Mouse (Mus musculus) thymus, postnatal 36 days (tissue): ENCODE results near the gene Plpp2.

Experiments used
- DNase-seq, 2 experiments: peaks; one replicate each; pipeline ENCODE4 v3.0.0; 2022; ENCODE audit warnings: mixed read lengths in 2 of 2

The Plpp2 gene

GRCm38 (mm10) chr10:79533126-79533911 is at the start of gene Plpp2:
Gene Plpp2 (minus strand): TSS chr10:79533796.
- DNase-seq, result peak; percentile 66 to 67

DNA sequence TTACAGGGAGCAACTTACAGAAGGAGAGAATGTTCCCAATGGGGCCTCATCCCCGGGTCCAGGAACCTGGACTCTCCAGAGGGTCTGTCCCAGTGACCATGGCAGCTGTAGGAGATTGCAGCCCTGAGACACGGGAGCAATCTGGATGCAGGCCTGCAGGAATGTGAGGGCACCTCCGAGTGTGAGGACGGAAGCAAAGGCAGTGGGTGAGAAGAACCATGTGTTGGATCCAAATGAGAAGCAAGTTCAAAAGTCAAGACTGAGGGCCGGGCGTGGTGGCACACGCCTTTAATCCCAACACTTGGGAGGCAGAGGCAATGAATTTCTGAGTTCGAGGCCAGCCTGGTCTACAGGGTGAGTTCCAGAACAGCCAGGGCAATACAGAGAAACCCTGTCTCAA is 47.9 kb upstream of the Plpp2 start:
- DNase-seq, result no peak

- DNase-seq, result peak; percentile 36 to 48
Measured at GRCm38 (mm10) chr10:79580811-79581210, 47.2 kb upstream of the Plpp2 start.

DNA sequence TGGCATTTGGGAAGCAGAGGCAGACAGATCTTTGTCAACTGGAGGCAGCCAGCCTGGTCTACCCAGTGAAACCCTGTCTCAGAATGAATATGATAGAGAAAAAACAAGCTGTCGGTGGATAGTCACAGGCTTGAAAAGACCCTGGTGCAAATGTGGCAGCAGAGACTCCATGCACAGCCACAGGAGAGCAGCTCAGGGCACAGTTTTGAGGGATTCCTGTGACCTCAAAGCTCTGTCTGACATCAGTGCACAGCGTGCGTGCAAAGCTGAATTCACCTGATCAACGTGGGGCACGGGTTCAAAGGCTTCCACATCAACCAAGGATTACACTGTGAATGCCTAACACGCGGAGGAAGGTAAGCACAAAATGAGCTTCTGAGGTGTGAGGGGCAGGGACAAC is 46.8 kb upstream of the Plpp2 start:
- no peak for DNase-seq

GRCm38 (mm10) chr10:79579781-79580180 is 46.2 kb upstream of the Plpp2 start:
- no peak for DNase-seq

GRCm38 (mm10) chr10:79578891-79579290 is 45.3 kb upstream of the Plpp2 start:
- DNase-seq, result no peak

DNA sequence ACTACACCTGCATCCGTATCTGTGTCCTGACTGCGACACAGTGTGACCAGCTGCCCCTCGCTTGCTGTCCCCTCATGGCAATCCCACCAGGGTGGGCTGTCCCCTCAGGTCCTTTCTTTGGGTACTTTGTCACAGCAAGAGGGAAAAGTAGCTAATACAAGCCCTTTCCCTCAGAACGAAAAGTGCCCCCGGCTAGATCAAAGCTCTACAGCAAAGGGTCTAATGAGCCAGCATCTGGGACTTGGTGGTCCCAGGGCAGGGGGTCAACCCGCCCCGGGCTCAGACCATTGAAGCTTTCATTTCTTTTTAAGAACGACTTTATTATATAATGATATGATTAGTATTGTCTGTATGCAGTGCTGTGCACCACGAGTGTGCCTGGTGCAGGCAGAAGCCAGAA is 44.7 kb upstream of the Plpp2 start:
- DNase-seq, result no peak

GRCm38 (mm10) chr10:79577376-79577775 is 43.8 kb upstream of the Plpp2 start:
- DNase-seq, result no peak

DNA sequence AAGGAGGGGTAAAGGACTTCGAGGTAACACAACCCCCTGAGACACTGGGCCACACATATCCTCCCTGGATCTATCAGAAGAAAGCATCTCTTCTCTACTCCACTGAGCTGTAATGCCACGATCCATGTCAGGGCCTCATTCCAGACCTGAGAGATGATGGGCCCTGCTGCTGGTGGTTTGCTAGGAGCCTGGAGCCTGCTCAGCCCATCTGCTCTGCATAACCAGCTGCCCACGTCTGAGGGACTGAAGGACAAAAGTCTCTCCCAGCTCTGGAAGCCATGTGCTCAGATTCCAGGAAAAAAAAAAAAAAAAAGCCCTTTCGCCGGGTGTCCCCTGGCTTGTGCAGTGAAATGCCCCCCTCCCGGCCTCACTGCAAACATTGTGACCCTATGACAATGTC is 42.2 kb upstream of the Plpp2 start:
- DNase-seq, result no peak

DNA sequence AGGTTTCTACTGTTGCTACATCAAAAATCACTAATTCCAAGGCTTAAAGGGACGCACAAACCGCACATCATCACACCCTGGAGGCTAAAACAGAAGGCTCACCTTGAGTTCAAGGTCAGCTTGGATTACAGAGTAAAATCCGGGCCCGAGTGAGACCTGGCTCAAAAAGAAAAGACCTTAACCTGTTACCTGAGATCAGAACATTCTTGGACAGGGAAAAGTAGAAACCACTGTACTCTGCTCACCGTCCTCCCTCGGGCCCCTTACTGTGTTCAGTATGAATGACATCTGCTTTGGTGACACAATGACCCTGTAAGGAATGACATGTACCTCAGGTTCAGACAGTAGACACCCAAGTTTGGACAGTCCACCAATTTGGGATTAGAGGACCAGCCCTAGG is 41.2 kb upstream of the Plpp2 start:
- no peak for DNase-seq

- no peak for DNase-seq
Measured at GRCm38 (mm10) chr10:79574350-79574749, 40.8 kb upstream of the Plpp2 start.

- no peak for DNase-seq
Measured at GRCm38 (mm10) chr10:79573611-79574010, 40.0 kb upstream of the Plpp2 start.

DNA sequence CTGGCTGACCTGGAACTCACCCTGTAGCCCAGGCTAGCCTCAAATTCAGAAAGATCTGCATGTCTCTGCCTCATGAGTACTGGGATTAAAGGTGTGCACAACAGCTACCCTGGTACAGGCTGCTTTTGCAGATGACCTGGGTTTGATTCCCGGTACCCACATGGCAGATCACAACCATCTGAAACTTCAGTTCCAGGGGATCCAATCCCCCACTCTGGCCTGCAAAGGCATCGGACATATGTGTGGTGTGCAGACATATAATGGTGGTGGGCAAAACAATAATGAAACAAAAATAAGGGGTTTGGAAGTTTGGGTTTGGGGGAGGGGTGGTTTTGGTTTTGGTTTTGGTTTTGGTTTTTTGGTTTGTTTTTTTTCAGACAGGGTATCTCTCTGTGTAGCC is 37.7 kb upstream of the Plpp2 start:
- no peak for DNase-seq

- no peak for DNase-seq
Measured at GRCm38 (mm10) chr10:79569921-79570320, 36.3 kb upstream of the Plpp2 start.

DNA sequence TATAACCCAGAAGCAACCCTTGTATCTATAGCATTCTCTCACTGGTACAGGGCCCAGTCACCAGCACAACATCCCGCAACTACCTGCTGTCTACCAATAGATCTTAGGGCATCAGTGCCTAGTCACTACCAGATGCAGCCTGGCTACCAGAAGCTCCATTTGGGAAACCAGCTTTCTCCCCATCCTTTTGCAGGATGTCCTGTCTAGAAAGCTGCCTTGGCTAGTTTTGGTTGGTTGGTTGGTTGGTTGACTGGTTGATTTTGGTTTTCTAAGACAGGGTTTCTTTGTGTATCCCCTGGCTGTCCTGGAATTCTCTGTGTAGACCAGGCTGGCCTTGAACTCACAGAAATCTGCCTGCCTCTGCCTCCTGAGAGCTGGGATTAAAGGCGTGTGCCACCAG is 26.1 kb upstream of the Plpp2 start:
- DNase-seq, result peak in 1 of 2 experiments; percentile 0

DNA sequence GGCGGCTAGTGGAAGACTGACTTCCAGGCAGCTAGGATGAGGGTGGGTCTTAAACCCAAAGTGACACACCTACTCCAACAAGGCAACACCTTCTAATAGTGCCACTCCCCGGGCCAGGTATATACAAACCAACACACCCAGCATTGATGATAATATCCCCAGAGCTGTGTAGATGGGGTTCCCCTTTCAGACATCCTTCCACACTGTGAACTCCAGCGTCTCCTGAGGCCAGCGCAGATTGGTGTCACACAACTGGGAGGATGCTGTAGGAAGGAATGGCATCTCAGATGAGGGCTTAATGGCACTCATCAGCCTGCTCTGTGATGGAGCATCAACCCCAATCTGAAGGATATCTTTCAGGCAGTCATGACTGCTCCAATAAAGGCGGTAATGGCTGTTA is 23.9 kb upstream of the Plpp2 start:
- DNase-seq, result peak in 1 of 2 experiments; percentile 0

DNA sequence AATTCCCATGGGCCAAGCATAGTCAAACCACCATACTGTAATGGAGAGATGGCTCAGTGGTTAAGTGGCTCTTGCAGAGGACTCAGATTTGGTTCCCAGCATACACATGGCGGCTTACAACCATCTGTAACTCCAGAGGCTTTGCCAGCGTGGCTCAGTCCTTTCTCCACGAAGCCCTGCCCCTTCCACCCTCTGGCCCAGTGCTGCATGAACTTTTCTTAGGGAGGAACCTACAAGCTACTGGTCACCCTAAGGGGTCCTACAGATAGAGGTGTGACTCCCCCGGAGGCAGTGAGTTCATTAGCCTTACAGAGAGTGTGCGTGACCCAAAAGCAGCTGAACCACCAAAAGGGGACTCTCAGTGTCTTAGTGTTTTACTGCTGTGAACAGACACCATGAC is 23.4 kb upstream of the Plpp2 start:
- peak in 1 of 2 experiments; percentile 2 for DNase-seq

DNA sequence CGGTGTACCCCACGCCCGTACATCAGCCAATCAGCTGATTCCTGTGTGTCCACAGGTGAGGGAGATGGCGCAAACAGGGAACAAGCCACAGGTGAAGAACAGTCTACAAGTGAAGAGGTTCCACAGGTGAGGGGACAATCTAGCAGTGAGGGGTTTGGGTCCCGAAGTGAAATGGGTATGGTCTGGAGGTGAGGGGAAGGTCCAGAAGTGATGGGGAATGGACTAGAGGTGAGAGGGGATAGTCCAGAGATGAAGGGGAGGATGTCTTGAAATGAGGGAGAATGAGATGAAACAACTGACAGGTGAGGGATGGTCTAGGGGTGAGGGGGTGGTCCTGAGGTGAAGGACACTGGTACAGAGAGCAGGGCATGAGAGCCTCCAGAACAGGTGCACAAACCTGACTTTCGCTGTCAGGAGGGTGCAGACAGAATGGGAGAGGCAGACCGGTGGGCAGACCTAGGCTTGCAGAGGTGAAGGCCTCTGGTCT is 21.7 kb upstream of the Plpp2 start:
- peak in 1 of 2 experiments; percentile 6 for DNase-seq

- DNase-seq, result peak; percentile 84 to 86
Measured at GRCm38 (mm10) chr10:79554330-79555237, 21.0 kb upstream of the Plpp2 start, which contains the start of gene Mier2. Gene Mier2 (minus strand): TSS chr10:79555199.

GRCm38 (mm10) chr10:79553691-79554090 is 20.1 kb upstream of the Plpp2 start:
- DNase-seq, result peak in 1 of 2 experiments; percentile 6

GRCm38 (mm10) chr10:79553176-79553575 is 19.6 kb upstream of the Plpp2 start:
- DNase-seq, result peak in 1 of 2 experiments; percentile 3

DNA sequence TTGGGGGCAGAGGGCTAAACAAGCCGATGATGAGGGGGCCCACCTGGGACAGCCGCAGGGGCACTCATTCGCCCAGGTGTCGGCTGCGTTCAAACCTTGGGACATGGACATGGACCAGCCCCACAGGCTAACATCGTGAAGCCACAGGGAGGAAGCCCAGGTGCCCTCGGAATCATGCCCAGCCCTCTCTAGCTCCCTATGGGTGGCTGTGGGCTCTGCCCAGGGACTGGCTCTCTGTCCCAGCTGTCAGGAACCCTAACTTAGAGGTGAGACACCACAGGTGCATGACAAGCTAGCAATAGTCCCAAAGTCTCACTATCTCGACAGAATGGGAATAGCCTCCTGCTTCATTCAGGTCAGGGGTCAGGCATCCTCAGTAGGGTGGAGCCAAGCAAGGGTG is 18.9 kb upstream of the Plpp2 start:
- DNase-seq, result peak in 1 of 2 experiments; percentile 2

GRCm38 (mm10) chr10:79550366-79550765 is 16.8 kb upstream of the Plpp2 start:
- peak in 1 of 2 experiments; percentile 1 for DNase-seq
